Mouse (Mus musculus): ENCODE results near the gene Olfr291.
A peak's percentile ranks its signal among the peaks of the same experiment; 100 is the strongest.

Gene Olfr291

GRCm38 (mm10) chr7:84853253-84853652, at the start of gene Olfr291:
Gene Olfr291 (plus strand): TSS chr7:84853553.
- DNase-seq (ENCODE audit: low read depth, low spot score), result no peak

- peak; percentile 28 for DNase-seq (ENCODE audit: low read depth, low spot score)
These were observed 48.1 kb upstream of the Olfr291 start for GRCm38 (mm10) chr7:84805224-84805623.

GRCm38 (mm10) chr7:84806159-84806558, 47.2 kb upstream of the Olfr291 start:
- DNase-seq (ENCODE audit: low read depth, low spot score), result no peak

- peak; percentile 60 for DNase-seq (ENCODE audit: low read depth, low spot score)
These were observed 31.2 kb downstream of the Olfr291 start for GRCm38 (mm10) chr7:84884530-84884929.
